Mouse (Mus musculus): ENCODE measurements around the gene 9930111J21Rik1.
"Not testable (repeated sequence)": the region's sequence is repeated elsewhere in the genome, so short reads cannot be mapped to it uniquely, and the experiment has no call there.

The 9930111J21Rik1 gene

GRCm38 (mm10) chr11:48979251-48979650 lies at the start of gene 9930111J21Rik1:
9930111J21Rik1 (minus strand) TSS chr11:48979398.
- H3K27me3 ChIP-seq (ENCODE audit: control insufficient read depth, insufficient read depth, low read length, poor library complexity, severe bottlenecking); DNase-seq (ENCODE audit: low read depth, low spot score); H3K36me3 ChIP-seq (ENCODE audit: control insufficient read depth, insufficient read depth, low read length, poor library complexity, severe bottlenecking): not testable (repeated sequence)

DNA sequence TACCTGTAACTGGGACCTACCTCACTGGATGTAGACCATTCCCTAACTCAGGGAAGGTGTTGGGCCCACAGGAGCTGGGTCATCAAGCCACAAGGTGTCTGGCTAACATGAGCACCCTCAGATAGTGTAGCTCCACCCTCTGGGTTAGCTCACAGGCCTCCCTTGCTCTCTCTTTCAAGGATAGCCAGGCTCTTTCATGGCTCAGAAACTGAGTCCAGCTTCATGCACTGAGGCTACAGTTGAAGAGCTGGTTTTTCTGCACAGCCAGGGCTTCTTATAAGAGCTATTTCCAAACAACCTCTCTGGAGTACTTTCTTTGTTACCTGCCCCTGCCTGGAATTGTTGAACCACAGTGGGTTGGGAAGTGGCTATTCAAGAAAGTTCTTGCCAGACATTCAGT lies 32.9 kb upstream of the 9930111J21Rik1 start:
- H3K36me3 ChIP-seq (ENCODE audit: control insufficient read depth, insufficient read depth, low read length, poor library complexity, severe bottlenecking); H3K27me3 ChIP-seq (ENCODE audit: control insufficient read depth, insufficient read depth, low read length, poor library complexity, severe bottlenecking); DNase-seq (ENCODE audit: low read depth, low spot score): not testable (repeated sequence)

- DNase-seq (ENCODE audit: low read depth, low spot score); H3K36me3 ChIP-seq (ENCODE audit: control insufficient read depth, insufficient read depth, low read length, poor library complexity, severe bottlenecking); H3K27me3 ChIP-seq (ENCODE audit: control insufficient read depth, insufficient read depth, low read length, poor library complexity, severe bottlenecking): not testable (repeated sequence)
Observed at GRCm38 (mm10) chr11:49006785-49007184, 27.6 kb upstream of the 9930111J21Rik1 start.

DNA sequence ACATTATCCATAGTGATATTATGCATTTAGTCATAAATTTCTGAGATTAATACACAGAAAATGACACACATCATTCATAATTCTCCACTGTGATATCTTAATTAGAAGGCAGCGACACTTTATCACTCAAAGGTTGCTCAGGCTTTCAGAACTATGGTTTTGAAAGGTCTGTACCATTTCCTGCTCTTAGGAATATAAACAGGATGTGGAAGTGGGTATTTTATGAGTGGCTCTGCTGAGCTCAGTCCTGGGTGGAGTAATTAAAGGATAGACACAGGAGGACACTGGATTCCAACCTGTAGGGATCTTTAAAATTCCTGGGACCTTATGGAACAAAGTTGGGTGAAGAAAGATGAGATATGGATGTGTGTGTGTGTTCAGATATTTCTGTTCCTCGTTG lies 27.1 kb upstream of the 9930111J21Rik1 start:
- not testable (repeated sequence) for DNase-seq (ENCODE audit: low read depth, low spot score); H3K27me3 ChIP-seq (ENCODE audit: control insufficient read depth, insufficient read depth, low read length, poor library complexity, severe bottlenecking); H3K36me3 ChIP-seq (ENCODE audit: control insufficient read depth, insufficient read depth, low read length, poor library complexity, severe bottlenecking)

DNA sequence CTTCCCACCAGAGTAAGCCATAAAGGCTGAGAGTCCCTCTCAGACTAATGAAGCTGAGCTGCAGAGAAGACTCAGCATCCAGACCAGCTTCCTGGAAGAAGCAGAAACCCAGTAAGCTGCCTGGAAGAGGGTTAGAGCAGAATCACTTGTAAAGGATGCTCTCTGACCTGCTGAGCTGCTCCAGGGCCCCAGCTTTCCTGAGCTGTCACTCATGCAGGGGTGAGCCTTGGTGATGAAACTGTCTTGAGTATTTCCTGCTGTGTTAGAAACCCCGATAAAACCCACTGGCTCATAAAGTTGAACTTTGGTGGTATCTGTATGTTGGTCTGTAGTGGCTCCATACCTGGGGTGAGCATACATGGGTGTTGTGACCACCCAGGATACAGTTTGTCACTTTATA lies 21.2 kb upstream of the 9930111J21Rik1 start:
- not testable (repeated sequence) for DNase-seq (ENCODE audit: low read depth, low spot score); H3K36me3 ChIP-seq (ENCODE audit: control insufficient read depth, insufficient read depth, low read length, poor library complexity, severe bottlenecking); H3K27me3 ChIP-seq (ENCODE audit: control insufficient read depth, insufficient read depth, low read length, poor library complexity, severe bottlenecking)

DNA sequence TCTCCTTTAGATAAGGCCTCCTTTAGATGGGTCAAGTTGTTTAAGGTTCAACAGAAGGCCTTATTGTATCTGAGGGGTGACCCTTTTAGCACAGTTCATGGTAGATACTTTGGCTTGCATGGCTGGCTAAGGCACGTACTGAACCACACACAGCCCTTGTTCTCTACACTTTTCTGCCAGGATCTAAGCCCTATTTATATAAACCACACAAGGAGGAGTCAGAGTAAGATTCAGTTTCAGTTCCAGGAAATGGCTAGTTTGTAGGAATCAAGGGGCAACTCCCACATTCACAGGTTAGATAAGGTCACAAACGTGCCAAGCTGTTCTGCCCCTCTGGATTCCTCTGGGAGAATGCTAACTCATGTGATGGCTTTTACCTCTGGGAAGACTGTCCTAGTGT lies 14.8 kb upstream of the 9930111J21Rik1 start, which contains the start of gene Tgtp1:
Gene Tgtp1, minus strand, starts transcription at position 155 of the 400 bp plus-strand sequence.
- H3K36me3 ChIP-seq (ENCODE audit: control insufficient read depth, insufficient read depth, low read length, poor library complexity, severe bottlenecking); H3K27me3 ChIP-seq (ENCODE audit: control insufficient read depth, insufficient read depth, low read length, poor library complexity, severe bottlenecking): not testable (repeated sequence)
- DNase-seq (ENCODE audit: low read depth, low spot score), result peak; percentile 29

DNA sequence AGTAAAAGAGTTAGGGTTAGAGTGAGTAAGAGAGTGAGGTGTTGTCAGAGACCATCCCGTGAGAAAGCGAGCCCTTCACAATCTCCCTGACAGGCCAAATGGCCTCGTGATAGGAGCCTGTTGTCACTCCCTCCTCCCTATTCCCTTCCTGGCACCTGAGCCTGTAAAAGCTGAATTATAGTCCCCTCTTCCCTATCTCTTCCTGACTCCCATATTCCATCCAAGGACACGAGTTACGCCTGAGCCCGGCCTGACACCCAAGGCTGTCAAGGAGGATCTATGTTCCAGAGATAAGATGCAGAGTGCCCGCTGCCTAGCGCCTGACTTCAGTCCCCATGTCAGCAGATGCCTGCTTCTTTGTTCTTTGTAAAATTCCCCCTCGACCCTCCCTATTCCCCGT lies 14.1 kb upstream of the 9930111J21Rik1 start:
- not testable (repeated sequence) for DNase-seq (ENCODE audit: low read depth, low spot score); H3K36me3 ChIP-seq (ENCODE audit: control insufficient read depth, insufficient read depth, low read length, poor library complexity, severe bottlenecking); H3K27me3 ChIP-seq (ENCODE audit: control insufficient read depth, insufficient read depth, low read length, poor library complexity, severe bottlenecking)

- H3K36me3 ChIP-seq (ENCODE audit: control insufficient read depth, insufficient read depth, low read length, poor library complexity, severe bottlenecking); H3K27me3 ChIP-seq (ENCODE audit: control insufficient read depth, insufficient read depth, low read length, poor library complexity, severe bottlenecking): not testable (repeated sequence)
- peak; percentile 31 for DNase-seq (ENCODE audit: low read depth, low spot score)
Observed at GRCm38 (mm10) chr11:48991740-48992520, 12.7 kb upstream of the 9930111J21Rik1 start, which contains the start of gene Gm12185. Gm12185 (minus strand) TSS chr11:48992226.

GRCm38 (mm10) chr11:48989981-48990380 lies 10.8 kb upstream of the 9930111J21Rik1 start:
- H3K27me3 ChIP-seq (ENCODE audit: control insufficient read depth, insufficient read depth, low read length, poor library complexity, severe bottlenecking); DNase-seq (ENCODE audit: low read depth, low spot score); H3K36me3 ChIP-seq (ENCODE audit: control insufficient read depth, insufficient read depth, low read length, poor library complexity, severe bottlenecking): not testable (repeated sequence)

GRCm38 (mm10) chr11:48988219-48988618 lies 9.0 kb upstream of the 9930111J21Rik1 start:
- not testable (repeated sequence) for H3K27me3 ChIP-seq (ENCODE audit: control insufficient read depth, insufficient read depth, low read length, poor library complexity, severe bottlenecking); H3K36me3 ChIP-seq (ENCODE audit: control insufficient read depth, insufficient read depth, low read length, poor library complexity, severe bottlenecking)
- peak; percentile 30 for DNase-seq (ENCODE audit: low read depth, low spot score)

DNA sequence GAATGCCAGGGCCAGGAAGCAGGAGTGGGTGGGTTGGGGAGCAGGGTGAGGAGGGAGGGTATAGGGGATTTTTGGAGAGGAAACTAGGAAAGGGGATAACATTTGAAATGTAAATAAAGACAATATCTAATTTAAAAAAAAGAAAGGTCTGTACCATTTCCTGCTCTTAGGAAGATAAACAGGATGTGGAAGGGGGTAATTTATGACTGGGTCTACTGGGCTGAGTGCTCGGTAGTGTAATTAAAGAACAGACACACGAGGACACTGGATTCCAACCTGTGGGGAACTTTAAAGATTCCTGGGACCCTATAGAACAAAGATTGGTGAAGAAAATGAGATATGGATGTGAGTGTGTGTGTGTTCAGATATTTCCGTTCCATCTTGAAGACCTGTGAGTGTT lies 3.6 kb upstream of the 9930111J21Rik1 start:
- not testable (repeated sequence) for H3K36me3 ChIP-seq (ENCODE audit: control insufficient read depth, insufficient read depth, low read length, poor library complexity, severe bottlenecking); DNase-seq (ENCODE audit: low read depth, low spot score)

GRCm38 (mm10) chr11:48980052-48980451 lies 854 bp upstream of the 9930111J21Rik1 start:
- DNase-seq (ENCODE audit: low read depth, low spot score); H3K36me3 ChIP-seq (ENCODE audit: control insufficient read depth, insufficient read depth, low read length, poor library complexity, severe bottlenecking); H3K27me3 ChIP-seq (ENCODE audit: control insufficient read depth, insufficient read depth, low read length, poor library complexity, severe bottlenecking): not testable (repeated sequence)

More for the DNA sequence above, 3.6 kb upstream of the 9930111J21Rik1 start:
- H3K27me3 ChIP-seq (ENCODE audit: control insufficient read depth, insufficient read depth, low read length, poor library complexity, severe bottlenecking), result not testable (repeated sequence)

GRCm38 (mm10) chr11:48978240-48978939 lies 808 bp downstream of the 9930111J21Rik1 start, which contains the start of gene Olfr56:
Olfr56 (plus strand) TSS chr11:48978889.
- H3K27me3 ChIP-seq (ENCODE audit: control insufficient read depth, insufficient read depth, low read length, poor library complexity, severe bottlenecking); H3K36me3 ChIP-seq (ENCODE audit: control insufficient read depth, insufficient read depth, low read length, poor library complexity, severe bottlenecking); DNase-seq (ENCODE audit: low read depth, low spot score): not testable (repeated sequence)

DNA sequence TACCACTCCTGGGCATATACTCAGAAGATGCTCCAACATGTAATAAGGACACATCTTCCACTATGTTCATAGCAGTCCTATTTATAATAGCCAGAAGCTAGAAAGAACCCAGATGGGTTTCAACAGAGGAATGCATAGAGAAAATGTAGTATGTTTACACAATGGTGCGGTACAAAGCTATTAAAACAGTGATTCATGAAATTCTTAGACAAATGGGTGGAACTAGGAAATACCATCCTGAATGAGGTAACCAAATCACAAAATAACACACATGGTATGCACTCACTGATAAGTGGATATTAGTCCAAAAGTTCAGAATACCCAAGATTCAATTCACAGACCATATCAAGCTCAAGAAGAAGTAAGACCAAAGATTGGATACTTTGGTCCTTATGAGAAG lies 4.5 kb downstream of the 9930111J21Rik1 start:
- H3K27me3 ChIP-seq (ENCODE audit: control insufficient read depth, insufficient read depth, low read length, poor library complexity, severe bottlenecking); DNase-seq (ENCODE audit: low read depth, low spot score); H3K36me3 ChIP-seq (ENCODE audit: control insufficient read depth, insufficient read depth, low read length, poor library complexity, severe bottlenecking): not testable (repeated sequence)

DNA sequence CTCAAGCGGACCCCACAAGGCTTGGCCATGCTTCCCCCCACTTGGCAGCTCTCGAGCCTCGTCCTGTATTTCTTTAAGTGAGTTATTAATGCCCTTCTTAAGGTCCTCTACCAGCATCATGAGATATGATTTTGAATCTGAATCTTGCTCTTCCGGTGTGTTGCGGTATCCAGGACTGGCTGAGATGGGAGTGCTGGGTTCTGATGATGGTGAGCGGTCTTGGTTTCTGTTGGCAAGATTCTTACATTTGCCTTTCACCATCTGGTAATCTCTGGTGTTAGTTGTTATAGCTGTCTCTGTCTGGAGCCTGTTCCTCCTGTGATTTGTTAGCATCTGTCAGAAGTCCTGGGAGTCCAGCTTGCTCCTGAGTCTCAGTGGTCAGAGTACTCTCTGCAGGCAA lies 33.1 kb downstream of the 9930111J21Rik1 start, which contains the start of gene Psme2b:
Gene Psme2b, minus strand, starts transcription at position 101 of the 400 bp plus-strand sequence.
- H3K36me3 ChIP-seq (ENCODE audit: control insufficient read depth, insufficient read depth, low read length, poor library complexity, severe bottlenecking); DNase-seq (ENCODE audit: low read depth, low spot score); H3K27me3 ChIP-seq (ENCODE audit: control insufficient read depth, insufficient read depth, low read length, poor library complexity, severe bottlenecking): not testable (repeated sequence)

All from splenic B cell, adult 2 months (primary cell).